ENCODE assay signal across 8 mouse cellular contexts in the genomic region with DNA sequence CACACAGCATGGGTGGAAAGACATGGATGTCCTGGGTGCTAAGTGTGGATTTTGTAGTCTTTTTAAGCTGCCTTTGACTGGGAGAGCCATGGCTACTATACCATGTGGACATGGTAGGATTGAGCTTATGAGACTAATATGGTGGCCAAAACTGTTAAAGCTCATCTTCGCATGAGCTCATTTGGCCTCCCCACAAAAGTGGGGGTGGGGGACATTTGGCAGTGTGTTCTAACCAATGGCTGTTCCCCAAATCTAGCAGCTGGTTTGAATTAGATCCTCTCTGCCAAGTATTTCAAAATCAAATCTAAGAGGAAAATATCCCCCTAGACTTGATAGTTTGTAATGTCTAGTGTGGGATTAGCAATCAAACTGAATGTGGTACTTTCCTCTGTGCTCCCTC. TPM values are rescaled to one million over a fixed set of nuclear protein-coding genes. Genes with fewer than 3 reads are reported as not detected.
DNase-seq lines count a peak whose midpoint lies in the region; TF ChIP-seq lines count a peak whose summit lies in the region.
"Had no signal": no experiment of that assay in that cellular context is flagged by ENCODE, and none has a peak within 500 bp of the region (broad histone marks: within the 10 kb centered on the region; RNA-seq: fewer than 3 reads in every experiment).

No protein-coding gene starts in this region.

- TF ChIP-seq CTCF in lung, adult 2 months (IDR thresholded peaks at IDR 0.05; ENCODE audit: insufficient read depth, low read length), result no peak
- TF ChIP-seq CTCF in layer of hippocampus, adult 2 months (conservative IDR thresholded peaks at IDR 0.05), result no peak

- no peak for TF ChIP-seq POLR2A in lung, adult 2 months (IDR thresholded peaks at IDR 0.05; ENCODE audit: borderline replicate concordance, extremely low read depth, low read depth, low read length)

- 65% methylated on average over 1 of the region's 1 CpGs for WGBS in lung, adult 2 months

- peak overlapping the region; percentile 77 for H3K27ac ChIP-seq in layer of hippocampus, adult 2 months

- 0 out of 2 replicates have a peak, but pooled peaks cover 3% of the 10 kb centered on the region for H3K4me1 ChIP-seq in lung, adult 2 months (ENCODE audit: control insufficient read depth, insufficient read depth, low read length)

- DNase-seq in lung, adult 18-20 months, result peak; percentile 29 to 41
- no peak for DNase-seq in lung, adult 2 months
- peak; percentile 48 for DNase-seq in gastrocnemius, postnatal 10 days
- peak; percentile 64 to 66 for DNase-seq in layer of hippocampus, adult 2 months (ENCODE audit: low spot score in 2 of 2)
- DNase-seq in skeletal muscle tissue, adult 2 months (ENCODE audit: low read depth, low spot score), result peak; percentile 76
- no peak for DNase-seq in yolk sac, embryonic 10.5 days (ENCODE audit: low spot score)
- no peak for DNase-seq in adrenal gland, postnatal 14 days
- DNase-seq: kidney, adult 11 months had no signal

- H3K4me3 ChIP-seq in lung, adult 2 months (replicated peaks; ENCODE audit: extremely low read depth, low read depth, low read length), result no peak overlapping the region
- H3K4me3 ChIP-seq in layer of hippocampus, adult 2 months, result no peak overlapping the region

RNA-seq across cellular contexts. Expression of gene Vps4a, which starts 32.0 kb away (rescaled TPM):
- 19.6 and 27.8 TPM in 2 replicates for polyA plus RNA-seq in lung, adult 2 months (2012; rRNA removed)
- 10 to 100 TPM; 48.1 to 50.4 TPM for total RNA-seq in gastrocnemius, postnatal 10 days (2021)
- 100 to 1,000 TPM; 112 to 116 TPM for total RNA-seq in layer of hippocampus, adult 2 months (2021)
- 58.6 and 63.6 TPM in 2 replicates for total RNA-seq in adrenal gland, postnatal 14 days (2021)

RNA-seq across cellular contexts. Expression of gene Pdf, which starts 49.3 kb away (rescaled TPM):
- 30.2 and 54.6 TPM in 2 replicates for polyA plus RNA-seq in lung, adult 2 months (2012; rRNA removed)
- 10 to 100 TPM; 29.0 to 35.5 TPM for total RNA-seq in gastrocnemius, postnatal 10 days (2021)
- 10 to 100 TPM; 25.2 to 26.1 TPM for total RNA-seq in layer of hippocampus, adult 2 months (2021)
- 34.9 and 38.6 TPM in 2 replicates for total RNA-seq in adrenal gland, postnatal 14 days (2021)

RNA-seq across cellular contexts. Expression of gene Cog8, which starts 57.4 kb away (rescaled TPM):
- polyA plus RNA-seq in lung, adult 2 months (2012; rRNA removed), result 24.7 and 31.6 TPM in 2 replicates
- 10 to 100 TPM; 15.8 to 17.4 TPM for total RNA-seq in gastrocnemius, postnatal 10 days (2021)
- 10 to 100 TPM; 27.8 to 32.5 TPM for total RNA-seq in layer of hippocampus, adult 2 months (2021)
- 29.4 and 30.3 TPM in 2 replicates for total RNA-seq in adrenal gland, postnatal 14 days (2021)

RNA-seq across cellular contexts. Expression of gene Nip7, which starts 57.6 kb away (rescaled TPM):
- 20.3 and 26.0 TPM in 2 replicates for polyA plus RNA-seq in lung, adult 2 months (2012; rRNA removed)
- 10 to 100 TPM; 34.1 TPM for total RNA-seq in gastrocnemius, postnatal 10 days (2021)
- 10 to 100 TPM; 43.5 to 46.2 TPM for total RNA-seq in layer of hippocampus, adult 2 months (2021)
- total RNA-seq in adrenal gland, postnatal 14 days (2021), result 40.1 and 50.2 TPM in 2 replicates

Comparison
In these comparisons a context has a peak if more than half of its experiments do, and no peak if none do; other contexts are left out.
1. DNase-seq: peak in lung, adult 18-20 months (2 of 2), gastrocnemius, postnatal 10 days (single experiment), layer of hippocampus, adult 2 months (2 of 2) and skeletal muscle tissue, adult 2 months (single experiment); none in lung, adult 2 months (single experiment), yolk sac, embryonic 10.5 days (single experiment) and adrenal gland, postnatal 14 days (single experiment).